Mouse (Mus musculus) intestine, embryonic 14.5 days (tissue): ENCODE measurements around the gene Myh10. TPM values are rescaled to one million over a fixed set of nuclear protein-coding genes. Genes with fewer than 3 reads are reported as not detected.

Experiments
- ATAC-seq: fragments of 200-750 bp; cut with Nextera tagmentation; replicated peaks from 2 replicates; pipeline ENCODE4 v1.8.0; 2017; ENCODE audit warnings: low read depth, moderate number of reproducible peaks, moderate TSS enrichment, moderate library complexity; ENCODE audit not compliant: low FRiP score, low TSS enrichment
- DNase-seq: peaks from one replicate; pipeline ENCODE4 v3.0.0-alpha.2; 2018; ENCODE audit warnings: low spot score
- H3K27ac ChIP-seq: fragments of 300-500 bp; sonication (generic); 2 replicates; pipeline ENCODE4 v1.5.1; 2014; ENCODE audit warnings: low read depth, mild to moderate bottlenecking, control low read depth
- H3K27me3 ChIP-seq: fragments of 300-500 bp; sonication (generic); replicated peaks from 2 replicates; pipeline ENCODE4 v1.6.1; 2014; ENCODE audit warnings: low read length, control low read depth; ENCODE audit not compliant: control insufficient read depth, insufficient read depth
- H3K36me3 ChIP-seq: fragments of 300-500 bp; sonication (generic); 2 replicates; pipeline ENCODE4 v1.6.1; 2014; ENCODE audit warnings: low read length, control low read depth; ENCODE audit not compliant: control insufficient read depth, insufficient read depth
- H3K4me1 ChIP-seq: fragments of 300-500 bp; sonication (generic); replicated peaks from 2 replicates; pipeline ENCODE4 v1.6.1; 2014; ENCODE audit warnings: low read length, control low read depth, mixed read lengths; ENCODE audit not compliant: control insufficient read depth, insufficient read depth
- H3K4me2 ChIP-seq: fragments of 300-500 bp; sonication (generic); 2 replicates; pipeline ENCODE4 v1.6.1; 2014; ENCODE audit warnings: low read length
- H3K4me3 ChIP-seq: fragments of 300-500 bp; sonication (generic); 2 replicates; pipeline ENCODE4 v1.5.1; 2014; ENCODE audit warnings: low read depth, low read length, control low read depth, mixed read lengths
- H3K9ac ChIP-seq: fragments of 300-500 bp; sonication (generic); 2 replicates; pipeline ENCODE4 v1.6.1; 2014; ENCODE audit warnings: mild to moderate bottlenecking, low read length
- H3K9me3 ChIP-seq: fragments of 300-500 bp; sonication (generic); 2 replicates; pipeline ENCODE4 v1.6.1; 2016; ENCODE audit warnings: low read length, control low read depth; ENCODE audit not compliant: control insufficient read depth
- WGBS: fragments of 180-500 bp; shearing (Covaris S2); extraction: QIAGEN DNeasy Blood & Tissue Kit; methylation state at CpG from one replicate; pipeline ENCODE4 v1.1.7; 2014; 5-methylcytosine and 5-hydroxymethylcytosine counted together
- polyA plus RNA-seq: library from polyadenylated mRNA; unstranded; fragments of >200 nt; fragmentation: Nextera tagmentation; extraction: Ambion mirVana; gene quantifications from 2 replicates; pipeline ENCODE4 v1.2.1, GENCODE M21; 2014

The Myh10 gene
- polyA plus RNA-seq, 1 experiment from 2014 or later = 108 TPM

DNA sequence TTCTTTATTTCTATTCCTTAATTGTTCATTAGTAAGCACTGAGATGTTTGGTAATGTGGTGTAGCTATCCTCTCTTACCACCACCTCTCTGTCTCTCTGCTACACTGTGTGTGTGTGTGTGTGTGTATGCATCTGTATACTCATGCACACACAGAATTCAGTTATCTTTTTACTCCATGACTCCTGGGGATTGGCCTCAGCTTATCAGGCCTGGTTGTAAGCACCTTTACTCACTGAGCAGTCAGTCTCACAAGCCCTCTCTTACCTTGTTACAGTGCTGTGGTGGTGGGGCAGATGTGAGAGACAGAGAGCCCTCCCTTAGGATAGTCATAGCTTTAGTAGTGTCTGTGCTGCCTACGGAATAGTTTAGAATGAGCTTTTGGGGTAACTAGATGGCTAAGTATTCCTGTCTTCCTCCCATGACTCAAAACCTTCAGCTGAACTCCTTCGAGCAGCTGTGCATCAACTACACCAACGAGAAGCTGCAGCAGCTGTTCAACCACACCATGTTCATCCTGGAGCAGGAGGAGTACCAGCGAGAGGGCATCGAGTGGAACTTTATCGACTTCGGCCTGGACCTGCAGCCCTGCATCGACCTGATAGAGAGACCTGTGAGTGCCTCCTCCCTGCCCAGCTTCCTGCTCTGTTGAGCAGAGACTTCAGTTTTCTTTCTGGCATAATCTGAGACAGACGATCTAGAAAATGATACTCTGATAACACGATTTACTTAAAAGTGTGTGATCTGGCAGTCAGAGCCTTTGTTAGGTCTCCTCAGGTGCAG lies 76.6 kb downstream of the Myh10 start:
- no peak for DNase-seq
- H3K4me3 ChIP-seq = no peak overlapping the region
- no peak overlapping the region for H3K4me2 ChIP-seq
- no peak overlapping the region for H3K27ac ChIP-seq
- no peaks in the 10 kb centered on the region for H3K4me1 ChIP-seq
- WGBS = 93% methylated on average over 10 of the region's 10 CpGs
- H3K36me3 ChIP-seq = peaks cover 100% of the 10 kb centered on the region
- no peaks in the 10 kb centered on the region for H3K27me3 ChIP-seq
- H3K9ac ChIP-seq = no peak overlapping the region
- H3K9me3 ChIP-seq = no peaks in the 10 kb centered on the region
- no peak for ATAC-seq

DNA sequence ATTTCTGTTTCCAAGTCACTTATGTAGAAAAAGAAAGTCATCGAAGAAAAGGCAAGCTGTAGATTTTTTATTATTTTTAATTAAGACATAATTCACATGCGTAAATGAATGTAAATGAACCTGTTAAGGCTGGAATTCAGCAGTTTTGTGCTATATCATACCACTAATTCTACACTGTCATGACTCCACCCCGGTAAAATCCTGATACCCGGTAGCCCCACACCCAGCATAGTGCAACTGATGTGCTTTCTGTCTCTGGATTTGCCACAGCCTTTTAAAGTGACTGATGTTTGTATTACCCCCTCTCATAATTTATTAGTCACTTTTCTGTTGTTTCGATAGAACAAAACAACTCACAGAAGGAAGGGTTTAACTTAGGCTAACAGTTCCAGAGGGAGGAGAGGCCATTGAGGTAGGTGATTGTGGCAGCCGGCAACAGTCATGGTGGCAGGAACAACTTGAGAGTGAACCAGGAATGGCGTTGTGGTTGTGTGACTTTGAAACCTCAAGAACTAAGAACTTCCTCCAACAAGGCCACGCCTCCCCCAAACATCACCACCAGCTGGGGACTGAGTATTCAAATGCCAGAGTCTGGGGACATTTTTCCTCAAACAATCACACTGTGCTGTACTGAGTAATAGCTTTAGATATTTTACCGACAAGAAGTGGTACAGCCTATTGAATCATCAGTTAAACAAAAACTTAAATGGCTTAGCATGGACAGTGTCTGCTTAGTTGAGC lies 78.6 kb downstream of the Myh10 start:
- H3K9ac ChIP-seq = no peak overlapping the region
- peaks cover 99% of the 10 kb centered on the region for H3K36me3 ChIP-seq
- H3K4me2 ChIP-seq = no peak overlapping the region
- no peaks in the 10 kb centered on the region for H3K9me3 ChIP-seq
- H3K4me1 ChIP-seq = no peaks in the 10 kb centered on the region
- ATAC-seq (no peak), DNase-seq (no peak)
- H3K27ac ChIP-seq = no peak overlapping the region
- WGBS = 90% methylated on average over 9 of the region's 9 CpGs
- no peaks in the 10 kb centered on the region for H3K27me3 ChIP-seq
- no peak overlapping the region for H3K4me3 ChIP-seq

DNA sequence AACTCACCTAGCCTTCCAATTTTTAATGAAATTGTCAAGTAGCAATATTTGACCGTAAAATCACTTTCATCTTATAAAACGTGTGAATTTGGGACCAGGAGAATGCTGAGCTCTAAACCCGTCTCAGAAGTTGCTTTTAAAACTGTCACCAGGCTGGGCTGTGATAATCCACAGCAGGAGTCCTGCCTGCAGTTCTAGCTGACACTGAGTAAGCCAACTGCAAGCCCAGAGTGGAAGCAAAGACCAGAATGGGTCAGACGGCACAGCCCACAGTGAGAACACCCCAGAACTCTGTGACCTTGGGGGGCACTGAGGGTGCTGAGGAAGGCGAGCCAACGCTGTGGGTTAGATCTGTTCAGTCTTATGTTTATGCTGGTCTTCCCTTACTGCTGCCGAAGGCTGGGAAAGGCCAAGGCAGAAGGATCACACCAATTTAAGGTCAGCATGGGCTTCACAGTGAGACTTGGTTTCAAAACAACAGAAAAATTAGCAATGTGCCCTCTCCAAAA lies 84.8 kb downstream of the Myh10 start:
- Histone ChIP-seq H3K4me2 (no peak overlapping the region), H3K4me1 (no peaks in the 10 kb centered on the region), H3K4me3 (no peak overlapping the region), H3K36me3 (peaks cover 82% of the 10 kb centered on the region), H3K9ac (no peak overlapping the region), H3K27me3 (no peaks in the 10 kb centered on the region), H3K27ac (no peak overlapping the region), H3K9me3 (no peaks in the 10 kb centered on the region)
- WGBS = 80% methylated on average over 7 of the region's 7 CpGs
- ATAC-seq (no peak), DNase-seq (no peak)

DNA sequence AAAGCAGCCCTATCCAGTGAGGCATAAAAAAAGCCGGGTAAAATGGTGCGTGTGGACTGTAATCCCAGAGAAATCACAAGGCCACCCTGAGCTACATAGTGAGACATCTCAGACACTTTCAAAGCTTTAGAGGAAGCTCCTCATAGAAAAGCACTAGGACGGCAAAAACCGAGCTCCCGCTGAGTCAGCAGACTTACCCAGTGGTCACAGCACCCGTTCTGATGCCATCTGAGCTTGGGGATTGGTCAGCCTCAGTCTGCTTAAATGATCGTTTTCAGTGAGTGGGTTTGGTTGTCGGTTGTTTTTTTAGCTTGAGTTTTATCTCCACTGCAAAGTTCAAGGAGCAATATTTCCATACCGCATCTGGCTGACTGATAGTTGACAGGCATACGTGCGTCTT lies 86.6 kb downstream of the Myh10 start:
- peaks cover 82% of the 10 kb centered on the region for H3K36me3 ChIP-seq
- 79% methylated on average over 11 of the region's 11 CpGs for WGBS
- H3K4me2 ChIP-seq = no peak overlapping the region
- H3K4me1 ChIP-seq = no peaks in the 10 kb centered on the region
- no peaks in the 10 kb centered on the region for H3K27me3 ChIP-seq
- DNase-seq (no peak), ATAC-seq (no peak)
- H3K9ac ChIP-seq = no peak overlapping the region
- H3K27ac ChIP-seq = no peak overlapping the region
- H3K4me3 ChIP-seq = no peak overlapping the region
- H3K9me3 ChIP-seq = no peaks in the 10 kb centered on the region

DNA sequence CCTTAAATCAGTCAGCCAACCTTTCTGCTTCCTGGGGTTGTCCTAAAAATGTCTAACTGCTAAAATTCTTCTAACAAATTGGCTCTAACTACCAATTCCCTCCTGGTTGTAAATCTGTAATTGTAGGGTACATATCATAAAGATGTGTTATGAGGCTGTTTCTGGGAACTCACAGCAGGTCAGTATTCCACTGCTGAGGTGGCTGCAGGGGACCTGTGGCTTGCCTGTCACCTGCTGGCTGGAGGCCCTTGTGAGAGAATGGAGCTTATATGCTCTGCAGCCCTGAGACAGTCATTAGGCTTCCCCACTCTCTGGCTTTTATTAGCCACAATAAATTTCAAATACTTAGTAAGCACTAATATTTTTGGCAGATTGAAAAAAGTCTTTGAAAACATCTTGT lies 87.5 kb downstream of the Myh10 start:
- ATAC-seq = no peak
- no peaks in the 10 kb centered on the region for H3K4me1 ChIP-seq

DNA sequence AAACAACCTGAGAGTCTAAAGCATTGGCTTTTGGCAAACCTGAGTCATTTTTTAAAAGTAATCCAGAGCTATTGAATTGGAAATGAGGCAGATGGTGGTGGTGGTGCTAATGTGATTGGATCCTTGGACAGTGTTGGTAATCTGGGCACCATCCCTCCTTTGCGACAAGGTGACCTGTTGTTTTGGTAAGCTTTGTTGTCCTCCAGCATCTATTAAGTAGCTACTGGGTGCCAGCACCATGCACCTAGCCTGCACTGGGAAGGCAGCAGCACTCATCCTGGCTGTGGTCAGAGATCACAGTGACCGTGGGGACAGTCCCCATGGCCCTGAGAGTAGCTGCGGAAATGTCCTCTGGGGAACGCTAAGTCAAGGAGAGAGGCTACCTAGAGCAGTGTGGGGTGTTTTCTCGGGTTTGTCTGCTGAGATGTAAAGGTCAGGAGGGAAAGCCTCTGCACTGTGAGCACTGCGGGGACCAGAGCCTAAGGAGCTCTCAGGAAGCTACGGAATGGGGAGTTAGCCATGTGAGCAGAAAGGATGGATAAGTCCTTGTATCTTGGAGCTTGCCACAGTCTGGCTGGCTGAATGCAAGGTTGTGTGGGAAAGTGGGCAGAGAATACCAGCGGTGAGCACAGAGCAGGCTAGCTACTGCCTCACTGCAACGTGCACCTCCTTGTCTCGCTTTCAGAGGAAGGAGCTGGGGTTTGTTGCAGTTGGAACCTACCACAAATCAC lies 88.5 kb downstream of the Myh10 start:
- no peak for DNase-seq

More for the DNA sequence above, 87.5 kb downstream of the Myh10 start:
- no peak overlapping the region for H3K4me3 ChIP-seq
- no peaks in the 10 kb centered on the region for H3K27me3 ChIP-seq
- no peaks in the 10 kb centered on the region for H3K9me3 ChIP-seq
- H3K27ac ChIP-seq = no peak overlapping the region
- no peak overlapping the region for H3K9ac ChIP-seq
- peaks cover 82% of the 10 kb centered on the region for H3K36me3 ChIP-seq
- no peak for DNase-seq
- no peak overlapping the region for H3K4me2 ChIP-seq

DNA sequence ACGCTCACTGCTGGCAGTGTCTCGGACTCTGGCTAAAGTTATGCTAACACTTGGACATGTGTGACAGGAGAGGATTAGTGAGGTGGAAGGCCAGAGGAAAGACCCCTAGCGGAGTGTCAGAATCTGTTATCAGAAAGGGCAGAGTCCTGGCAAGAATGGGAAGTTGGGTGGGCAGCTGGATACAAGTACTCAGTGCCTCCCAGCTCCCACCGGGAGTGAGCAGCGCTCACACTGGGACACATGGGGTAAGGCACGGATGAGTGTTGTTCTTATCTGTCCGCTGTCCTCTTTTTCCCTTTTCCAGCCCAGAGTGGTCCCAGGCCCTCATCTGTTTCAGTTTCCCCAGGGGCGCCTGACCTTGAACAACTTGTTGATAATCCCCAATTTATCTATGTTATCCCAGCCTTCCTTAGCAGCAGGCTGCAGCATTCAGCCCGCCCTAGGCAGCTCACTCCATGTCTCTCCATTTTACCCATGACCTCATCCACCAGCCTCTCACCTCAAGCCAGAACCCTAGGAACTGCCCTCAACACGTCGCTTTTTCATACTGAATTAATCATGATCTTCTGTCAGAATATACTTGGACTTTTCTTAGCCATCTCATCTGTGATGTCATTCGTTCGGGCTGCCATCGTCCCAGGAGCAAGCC lies 89.2 kb downstream of the Myh10 start:
- H3K27ac ChIP-seq = no peak overlapping the region
- H3K9me3 ChIP-seq = no peaks in the 10 kb centered on the region
- WGBS = 72% methylated on average over 14 of the region's 14 CpGs
- no peaks in the 10 kb centered on the region for H3K27me3 ChIP-seq
- no peaks in the 10 kb centered on the region for H3K4me1 ChIP-seq
- no peak for DNase-seq
- no peak overlapping the region for H3K9ac ChIP-seq
- H3K4me3 ChIP-seq = no peak overlapping the region
- ATAC-seq = no peak
- no peak overlapping the region for H3K4me2 ChIP-seq
- peaks cover 83% of the 10 kb centered on the region for H3K36me3 ChIP-seq

More for the DNA sequence above, 88.5 kb downstream of the Myh10 start:
- WGBS = 82% methylated on average over 10 of the region's 10 CpGs
- ATAC-seq = no peak
- no peaks in the 10 kb centered on the region for H3K4me1 ChIP-seq
- no peaks in the 10 kb centered on the region for H3K27me3 ChIP-seq
- no peak overlapping the region for H3K9ac ChIP-seq
- H3K4me2 ChIP-seq = no peak overlapping the region
- peaks cover 83% of the 10 kb centered on the region for H3K36me3 ChIP-seq
- no peaks in the 10 kb centered on the region for H3K9me3 ChIP-seq
- H3K27ac ChIP-seq = no peak overlapping the region
- no peak overlapping the region for H3K4me3 ChIP-seq

DNA sequence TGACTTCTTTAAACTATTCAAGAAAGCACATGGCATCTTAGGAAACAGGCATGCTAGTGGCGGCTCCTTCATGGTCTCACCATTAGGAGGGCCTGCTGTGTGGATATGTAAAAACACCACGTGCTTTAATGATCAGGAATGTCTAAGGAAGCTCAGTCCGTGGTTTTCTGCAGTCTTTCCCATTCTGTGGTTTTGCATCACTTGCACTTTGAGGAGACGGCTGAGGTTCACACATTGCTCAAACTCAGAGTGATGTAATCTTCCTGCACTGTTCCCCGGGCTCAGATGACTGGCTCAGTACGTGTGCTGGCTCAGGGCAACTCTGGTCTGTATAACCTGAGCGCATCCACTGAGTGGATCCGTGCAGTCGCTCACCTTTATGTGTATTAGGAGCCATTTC lies 91.0 kb downstream of the Myh10 start:
- 95% methylated on average over 9 of the region's 9 CpGs for WGBS
- no peaks in the 10 kb centered on the region for H3K4me1 ChIP-seq
- ATAC-seq (no peak), DNase-seq (no peak)
- H3K4me3 ChIP-seq = no peak overlapping the region
- H3K9ac ChIP-seq = no peak overlapping the region
- no peak overlapping the region for H3K4me2 ChIP-seq
- H3K27me3 ChIP-seq = no peaks in the 10 kb centered on the region
- no peaks in the 10 kb centered on the region for H3K9me3 ChIP-seq
- H3K36me3 ChIP-seq = peaks cover 85% of the 10 kb centered on the region
- no peak overlapping the region for H3K27ac ChIP-seq
